Mouse (Mus musculus): Measurements from ENCODE around the gene Ess2. TPM values are rescaled to one million over a fixed set of nuclear protein-coding genes. Genes with fewer than 3 reads are reported as not detected.
A peak's percentile ranks its signal among the peaks of the same experiment; 100 is the strongest.

The Ess2 gene
- polyA plus RNA-seq, 1 experiment, result 45.5 TPM

DNA sequence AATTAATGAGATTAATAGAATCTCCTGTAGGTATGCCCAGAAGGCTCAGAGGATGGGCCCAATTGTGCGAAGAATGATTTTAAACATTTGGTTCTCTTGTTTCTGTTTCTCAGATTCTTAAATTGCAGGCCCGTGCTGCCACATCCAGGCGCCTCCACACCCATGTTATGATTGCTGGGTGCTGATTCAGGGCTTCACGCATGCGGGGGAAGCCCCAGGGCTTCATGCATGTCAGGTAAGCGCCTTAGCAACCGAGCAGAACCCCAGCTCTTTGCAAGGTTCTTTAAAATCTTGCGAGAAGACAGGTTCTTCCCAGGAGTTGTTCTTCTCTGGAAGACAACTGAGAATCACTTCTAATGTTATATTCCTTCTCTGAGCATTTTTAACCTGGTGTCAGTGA lies 32.3 kb upstream of the Ess2 start:
- H3K4me3 ChIP-seq (ENCODE audit: control insufficient read depth, insufficient read depth, low read length), result no peak overlapping the region
- DNase-seq, result no peak
- no peak for TF ChIP-seq CTCF (IDR thresholded peaks at IDR 0.05; ENCODE audit: borderline replicate concordance, control insufficient read depth, extremely low read depth, insufficient read depth, low read length, poor library complexity)
- TF ChIP-seq POLR2A (IDR thresholded peaks at IDR 0.05; ENCODE audit: control insufficient read depth, extremely low read depth, insufficient read depth, low read length, poor library complexity), result no peak
- H3K4me1 ChIP-seq (replicated peaks; ENCODE audit: control insufficient read depth, insufficient read depth, low read length), result no peaks in the 10 kb centered on the region; the same call in 1 of the 2 replicates
- H3K36me3 ChIP-seq (ENCODE audit: control insufficient read depth, insufficient read depth, low read length), result no peaks in the 10 kb centered on the region
- H3K27ac ChIP-seq (ENCODE audit: control insufficient read depth, insufficient read depth, low read length), result no peak overlapping the region
- 91% methylated on average over 8 of the region's 8 CpGs for WGBS
- no peaks in the 10 kb centered on the region for H3K27me3 ChIP-seq (ENCODE audit: control insufficient read depth, insufficient read depth, low read length)

- no peaks in the 10 kb centered on the region for H3K36me3 ChIP-seq (ENCODE audit: control insufficient read depth, insufficient read depth, low read length)
- peaks cover 4% of the 10 kb centered on the region for H3K4me1 ChIP-seq (replicated peaks; ENCODE audit: control insufficient read depth, insufficient read depth, low read length)
- 47% methylated on average over 9 of the region's 9 CpGs for WGBS
- H3K4me3 ChIP-seq (ENCODE audit: control insufficient read depth, insufficient read depth, low read length), result no peak overlapping the region
- no peak for TF ChIP-seq POLR2A (IDR thresholded peaks at IDR 0.05; ENCODE audit: control insufficient read depth, extremely low read depth, insufficient read depth, low read length, poor library complexity)
- no peak for DNase-seq
- H3K27me3 ChIP-seq (ENCODE audit: control insufficient read depth, insufficient read depth, low read length), result no peaks in the 10 kb centered on the region
- H3K27ac ChIP-seq (ENCODE audit: control insufficient read depth, insufficient read depth, low read length), result no peak overlapping the region
Observed at GRCm38 (mm10) chr16:17939255-17939751, 28.2 kb upstream of the Ess2 start.

- no peak overlapping the region for H3K27ac ChIP-seq (ENCODE audit: control insufficient read depth, insufficient read depth, low read length)
- no peak overlapping the region for H3K4me3 ChIP-seq (ENCODE audit: control insufficient read depth, insufficient read depth, low read length)
- H3K36me3 ChIP-seq (ENCODE audit: control insufficient read depth, insufficient read depth, low read length), result no peaks in the 10 kb centered on the region
- no peaks in the 10 kb centered on the region for H3K27me3 ChIP-seq (ENCODE audit: control insufficient read depth, insufficient read depth, low read length)
- TF ChIP-seq CTCF (IDR thresholded peaks at IDR 0.05; ENCODE audit: borderline replicate concordance, control insufficient read depth, extremely low read depth, insufficient read depth, low read length, poor library complexity) (peak; percentile 86; the same call in 1 of the 2 replicates), POLR2A (IDR thresholded peaks at IDR 0.05; ENCODE audit: control insufficient read depth, extremely low read depth, insufficient read depth, low read length, poor library complexity) (no peak)
- peaks cover 7% of the 10 kb centered on the region for H3K4me1 ChIP-seq (replicated peaks; ENCODE audit: control insufficient read depth, insufficient read depth, low read length)
- peak; percentile 74 for DNase-seq
- 12% methylated on average over 7 of the region's 7 CpGs for WGBS
Observed at GRCm38 (mm10) chr16:17938821-17939220, 27.7 kb upstream of the Ess2 start.

- DNase-seq, result no peak
- Histone ChIP-seq H3K27me3 (ENCODE audit: control insufficient read depth, insufficient read depth, low read length) (no peaks in the 10 kb centered on the region), H3K4me3 (ENCODE audit: control insufficient read depth, insufficient read depth, low read length) (no peak overlapping the region), H3K4me1 (replicated peaks; ENCODE audit: control insufficient read depth, insufficient read depth, low read length) (peaks cover 7% of the 10 kb centered on the region), H3K27ac (ENCODE audit: control insufficient read depth, insufficient read depth, low read length) (no peak overlapping the region), H3K36me3 (ENCODE audit: control insufficient read depth, insufficient read depth, low read length) (no peaks in the 10 kb centered on the region)
- 46% methylated on average over 7 of the region's 7 CpGs for WGBS
- TF ChIP-seq POLR2A (IDR thresholded peaks at IDR 0.05; ENCODE audit: control insufficient read depth, extremely low read depth, insufficient read depth, low read length, poor library complexity) (no peak), CTCF (IDR thresholded peaks at IDR 0.05; ENCODE audit: borderline replicate concordance, control insufficient read depth, extremely low read depth, insufficient read depth, low read length, poor library complexity) (no peak)
Observed at GRCm38 (mm10) chr16:17938187-17938586, 27.0 kb upstream of the Ess2 start.

GRCm38 (mm10) chr16:17936776-17937175 lies 25.6 kb upstream of the Ess2 start:
- H3K27me3 ChIP-seq (ENCODE audit: control insufficient read depth, insufficient read depth, low read length), result no peaks in the 10 kb centered on the region

GRCm38 (mm10) chr16:17934445-17934910 lies 23.3 kb upstream of the Ess2 start:
- peaks cover 7% of the 10 kb centered on the region for H3K4me1 ChIP-seq (replicated peaks; ENCODE audit: control insufficient read depth, insufficient read depth, low read length)
- TF ChIP-seq CTCF (IDR thresholded peaks at IDR 0.05; ENCODE audit: borderline replicate concordance, control insufficient read depth, extremely low read depth, insufficient read depth, low read length, poor library complexity), result no peak
- TF ChIP-seq POLR2A (IDR thresholded peaks at IDR 0.05; ENCODE audit: control insufficient read depth, extremely low read depth, insufficient read depth, low read length, poor library complexity), result no peak
- 37% methylated on average over 3 of the region's 3 CpGs for WGBS

More at GRCm38 (mm10) chr16:17936776-17937175, 25.6 kb upstream of the Ess2 start:
- no peak for TF ChIP-seq POLR2A (IDR thresholded peaks at IDR 0.05; ENCODE audit: control insufficient read depth, extremely low read depth, insufficient read depth, low read length, poor library complexity)
- no peak for TF ChIP-seq CTCF (IDR thresholded peaks at IDR 0.05; ENCODE audit: borderline replicate concordance, control insufficient read depth, extremely low read depth, insufficient read depth, low read length, poor library complexity)
- no peak for DNase-seq
- Histone ChIP-seq H3K27ac (ENCODE audit: control insufficient read depth, insufficient read depth, low read length) (no peak overlapping the region), H3K4me1 (replicated peaks; ENCODE audit: control insufficient read depth, insufficient read depth, low read length) (peaks cover 7% of the 10 kb centered on the region), H3K4me3 (ENCODE audit: control insufficient read depth, insufficient read depth, low read length) (no peak overlapping the region), H3K36me3 (ENCODE audit: control insufficient read depth, insufficient read depth, low read length) (no peaks in the 10 kb centered on the region)
- 93% methylated on average over 10 of the region's 10 CpGs for WGBS

More at GRCm38 (mm10) chr16:17934445-17934910, 23.3 kb upstream of the Ess2 start:
- Histone ChIP-seq H3K36me3 (ENCODE audit: control insufficient read depth, insufficient read depth, low read length) (no peaks in the 10 kb centered on the region), H3K27ac (ENCODE audit: control insufficient read depth, insufficient read depth, low read length) (peak overlapping the region; percentile 7), H3K27me3 (ENCODE audit: control insufficient read depth, insufficient read depth, low read length) (no peaks in the 10 kb centered on the region), H3K4me3 (ENCODE audit: control insufficient read depth, insufficient read depth, low read length) (no peak overlapping the region)
- DNase-seq, result no peak
